Mouse (Mus musculus) intestine, embryonic 16.5 days (tissue): ENCODE data around the gene Mthfd1. TPM values are rescaled to one million over a fixed set of nuclear protein-coding genes. Genes with fewer than 3 reads are reported as not detected.

Source experiments
- polyA plus RNA-seq: library from polyadenylated mRNA; unstranded; fragments of >200 nt; fragmentation: Nextera tagmentation; extraction: Ambion mirVana; gene quantifications from 2 replicates; pipeline ENCODE4 v1.2.1, GENCODE M21; 2015

Gene Mthfd1
- polyA plus RNA-seq, 1 experiment from 2014 or later = 98.8 TPM

Other genes with a start within 250 kb of the Mthfd1 start
- gene Esr2, start 78.0 kb upstream of the Mthfd1 start, polyA plus RNA-seq = 0.04 and 0.05 TPM in 2 replicates
- gene Tex21, start 8.6 kb upstream of the Mthfd1 start, polyA plus RNA-seq = 0.06 TPM in 1 of 2 replicates, not detected in the other
- 2.6 and 2.8 TPM in 2 replicates for gene Akap5, start 69.6 kb downstream of the Mthfd1 start, polyA plus RNA-seq
- 8.8 and 9.4 TPM in 2 replicates for gene Zbtb25, start 114.3 kb downstream of the Mthfd1 start, polyA plus RNA-seq
- gene Zbtb1, start 115.0 kb downstream of the Mthfd1 start, polyA plus RNA-seq = 5.4 and 5.6 TPM in 2 replicates
- gene Hspa2, start 148.9 kb downstream of the Mthfd1 start, polyA plus RNA-seq = 11.6 and 12.5 TPM in 2 replicates
- 0.99 and 1.5 TPM in 2 replicates for gene Ppp1r36, start 162.2 kb downstream of the Mthfd1 start, polyA plus RNA-seq